Mouse (Mus musculus) central nervous system, embryonic 18 days (tissue): ENCODE data around the gene Dleu7. TPM values are rescaled to one million over a fixed set of nuclear protein-coding genes. Genes with fewer than 3 reads are reported as not detected.

Experiments used
- polyA plus RNA-seq: library from polyadenylated mRNA; depleted of rRNA; stranded (reverse); fragments of >200 nt; gene quantifications from 2 replicates; pipeline ENCODE4 v1.2.3, GENCODE M21; 2012; rRNA removed

Gene Dleu7
- polyA plus RNA-seq: 21.0 and 21.9 TPM in 2 replicates

GRCm38 (mm10) chr14:62292488-62293339, at the start of gene Dleu7, which contains the start of gene Rnaseh2b:
TSS of gene Dleu7 (minus strand) at chr14:62293047.
TSS of gene Rnaseh2b (plus strand) at chr14:62292589.

Other genes with a start within 250 kb of the Dleu7 start
- 21.4 and 23.6 TPM in 2 replicates for gene Rnaseh2b, start 458 bp downstream of the Dleu7 start, polyA plus RNA-seq
- 0.76 and 1.00 TPM in 2 replicates for gene Gucy1b2, start 163.2 kb upstream of the Dleu7 start, polyA plus RNA-seq